Mouse (Mus musculus) small intestine, adult 2 months (tissue): ENCODE measurements around the gene Wdr59.

Source experiments
- CTCF ChIP-seq: fragments of 200-500 bp; IDR thresholded peaks from 2 replicates; pipeline ENCODE4 v1.5.1; 2012; ENCODE audit warnings: low read depth, mild to moderate bottlenecking, control low read depth, inconsistent platforms, low read length, moderate library complexity, mixed read lengths; ENCODE audit not compliant: insufficient replicate concordance, insufficient read length; ENCODE audit errors: extremely low read depth
- POLR2A ChIP-seq: fragments of 200-500 bp; IDR thresholded peaks from 2 replicates; pipeline ENCODE4 v1.6.1; 2012; ENCODE audit warnings: low read depth, mild to moderate bottlenecking, control low read depth, inconsistent platforms, low read length, moderate library complexity

DNA sequence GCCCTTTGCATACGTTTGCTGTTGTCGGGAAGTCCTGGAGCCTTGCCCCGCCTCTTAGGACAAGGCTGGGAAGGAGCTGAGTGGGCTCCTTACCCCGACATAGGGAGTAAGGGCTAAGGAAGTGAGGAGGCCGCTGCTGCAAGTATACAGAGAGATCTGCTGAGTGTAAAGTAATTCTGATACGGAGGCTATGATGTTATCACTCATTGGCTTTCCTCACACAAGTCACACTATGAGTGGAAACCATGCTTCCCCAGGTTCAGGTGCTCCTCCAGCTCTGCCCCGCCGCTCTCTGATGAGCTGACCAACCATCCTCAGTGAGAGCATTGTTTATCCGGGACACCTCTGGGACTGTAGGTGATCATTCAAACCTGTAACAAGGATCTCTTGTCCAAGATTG, 44.4 kb upstream of the Wdr59 start:
- TF ChIP-seq POLR2A: no peak
- no peak for TF ChIP-seq CTCF
